Mouse (Mus musculus): ENCODE measurements around the gene Col4a2.
A peak's percentile ranks its signal among the peaks of the same experiment; 100 is the strongest.

The Col4a2 gene

DNA sequence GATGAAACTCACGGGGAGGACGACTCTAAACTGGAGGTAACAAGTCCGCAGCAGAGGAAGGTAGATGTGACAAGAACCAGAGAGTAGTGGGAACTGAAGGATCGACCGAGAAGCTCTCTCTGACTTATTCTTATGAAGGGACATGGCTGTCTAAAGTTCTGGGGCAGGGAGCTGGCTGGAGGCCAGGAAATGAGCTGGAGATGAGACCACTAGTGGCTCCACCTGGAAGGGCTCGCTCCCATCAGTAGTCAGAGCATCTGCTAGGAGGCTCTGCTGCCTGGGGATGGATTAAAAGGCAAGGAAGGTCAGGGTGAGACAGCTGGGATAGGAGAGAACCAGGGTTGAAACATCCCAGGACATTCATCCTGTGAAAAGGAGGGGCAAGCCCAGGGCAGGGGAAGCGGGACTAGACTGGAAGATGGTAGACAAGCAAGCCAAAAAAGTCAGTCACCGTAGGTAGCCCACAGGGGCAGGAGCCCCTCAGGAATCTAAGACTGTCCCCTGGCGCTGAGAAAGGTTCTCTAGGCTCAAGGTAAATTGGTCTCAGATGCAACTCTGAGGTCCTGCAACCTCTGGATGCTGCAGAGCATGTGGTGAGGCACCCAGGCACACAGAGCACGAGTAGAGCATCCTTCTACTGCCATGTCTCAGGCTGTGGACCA is 16.2 kb upstream of the Col4a2 start:
- no peak for DNase-seq (ENCODE audit: low read depth)

DNA sequence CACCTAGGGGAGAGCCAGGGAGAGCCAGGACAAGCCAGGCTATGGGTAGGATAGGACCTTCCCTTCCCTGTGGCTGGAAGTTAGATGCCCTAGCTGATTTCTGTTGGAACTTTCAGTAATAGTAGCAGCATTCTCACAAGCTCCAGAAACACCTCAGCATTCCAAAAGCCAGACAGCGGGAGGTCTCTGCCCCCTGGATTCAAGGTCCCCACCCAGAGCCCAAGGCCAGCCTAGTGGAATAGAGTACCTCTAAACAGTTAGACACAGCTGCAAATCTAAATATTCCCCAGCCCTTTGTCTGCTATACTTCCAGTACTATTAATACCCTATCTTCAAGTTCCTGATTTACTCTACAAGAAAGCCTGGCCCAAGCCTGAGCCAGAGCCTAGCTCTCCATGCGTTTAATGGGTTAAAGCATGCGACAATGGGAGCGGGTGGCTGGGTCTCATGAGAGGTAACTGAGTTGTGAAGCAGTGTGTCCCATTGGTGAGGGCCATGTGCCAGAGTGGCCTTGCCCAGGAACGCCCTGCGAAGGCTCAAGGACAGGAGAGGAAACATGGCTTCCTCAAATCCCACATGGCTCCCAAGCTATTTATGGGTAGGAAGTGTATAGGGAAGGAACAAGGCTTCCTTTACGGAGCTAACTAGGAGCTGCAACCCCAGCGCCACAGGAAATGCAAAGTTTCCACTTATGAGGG is 15.3 kb upstream of the Col4a2 start:
- no peak for DNase-seq (ENCODE audit: low read depth)

DNA sequence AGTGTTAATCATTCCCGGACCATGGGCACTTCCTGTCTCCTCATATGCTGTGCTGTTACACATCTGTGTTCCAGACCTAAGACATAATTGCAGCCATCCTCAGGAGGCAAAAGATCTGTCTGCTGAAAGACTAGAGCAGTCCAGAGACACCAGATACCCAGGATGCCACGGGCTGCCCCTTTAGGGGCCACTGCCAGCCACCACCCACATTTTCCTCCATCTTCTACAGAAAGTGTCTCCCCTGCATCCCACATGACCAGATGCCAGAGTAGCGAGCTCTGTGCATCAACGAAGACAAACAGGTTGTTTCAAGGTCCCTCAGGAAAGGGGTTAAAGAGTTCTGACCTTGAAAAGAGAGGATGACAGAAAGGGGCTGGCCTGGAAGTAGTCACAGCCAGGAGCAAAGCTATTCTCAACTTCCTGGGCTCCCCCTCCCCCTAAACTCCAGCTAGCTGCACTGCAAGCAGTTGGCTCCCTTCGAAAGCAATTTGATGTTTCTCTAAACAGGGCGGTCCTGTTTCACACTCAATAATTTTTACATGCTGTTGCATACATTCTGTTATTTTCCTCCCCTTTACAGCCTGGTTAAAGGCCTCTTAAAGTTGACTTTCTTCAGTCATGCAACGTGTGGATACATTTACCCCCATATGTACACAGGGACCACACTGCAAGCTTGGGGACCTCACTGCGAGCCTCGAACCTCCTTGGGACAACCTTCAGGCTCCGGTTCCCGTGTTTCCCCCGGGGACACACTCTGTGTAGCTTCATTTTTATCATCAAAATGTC is 13.9 kb upstream of the Col4a2 start:
- no peak for DNase-seq (ENCODE audit: low read depth)

DNA sequence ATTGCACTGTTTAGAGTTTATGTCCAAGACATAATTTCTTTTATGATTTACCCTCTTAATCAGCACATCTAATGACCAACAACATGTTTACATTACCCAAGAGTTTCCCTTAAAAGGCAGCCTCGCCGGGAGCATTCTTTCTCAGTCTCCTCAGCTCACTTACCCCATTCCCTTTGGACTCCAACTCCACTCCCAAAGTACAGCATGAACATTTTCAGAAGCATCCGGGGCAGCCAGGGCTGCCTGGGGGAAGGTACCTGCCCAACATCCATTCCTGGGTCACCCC is 13.3 kb upstream of the Col4a2 start:
- no peak for DNase-seq (ENCODE audit: low read depth)

DNA sequence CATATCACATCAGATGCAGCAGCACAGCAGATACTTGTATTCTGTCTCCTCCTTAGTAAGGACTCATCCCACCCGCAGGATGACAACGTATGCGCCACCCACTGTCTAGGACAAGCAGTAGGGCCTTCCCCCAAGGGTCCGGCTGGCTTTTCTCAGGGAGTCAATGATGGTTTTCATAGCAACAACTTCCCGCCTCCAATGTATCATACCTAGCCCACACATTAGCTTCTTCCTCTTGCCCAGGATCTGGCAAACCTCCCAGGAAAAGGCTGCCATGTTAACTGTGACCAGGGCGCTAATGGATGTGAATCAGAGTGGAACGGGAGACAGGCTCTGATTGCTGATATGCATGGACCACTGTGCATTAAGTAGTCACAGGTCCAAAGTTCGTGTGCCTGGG is 12.2 kb upstream of the Col4a2 start:
- no peak for DNase-seq (ENCODE audit: low read depth)

DNA sequence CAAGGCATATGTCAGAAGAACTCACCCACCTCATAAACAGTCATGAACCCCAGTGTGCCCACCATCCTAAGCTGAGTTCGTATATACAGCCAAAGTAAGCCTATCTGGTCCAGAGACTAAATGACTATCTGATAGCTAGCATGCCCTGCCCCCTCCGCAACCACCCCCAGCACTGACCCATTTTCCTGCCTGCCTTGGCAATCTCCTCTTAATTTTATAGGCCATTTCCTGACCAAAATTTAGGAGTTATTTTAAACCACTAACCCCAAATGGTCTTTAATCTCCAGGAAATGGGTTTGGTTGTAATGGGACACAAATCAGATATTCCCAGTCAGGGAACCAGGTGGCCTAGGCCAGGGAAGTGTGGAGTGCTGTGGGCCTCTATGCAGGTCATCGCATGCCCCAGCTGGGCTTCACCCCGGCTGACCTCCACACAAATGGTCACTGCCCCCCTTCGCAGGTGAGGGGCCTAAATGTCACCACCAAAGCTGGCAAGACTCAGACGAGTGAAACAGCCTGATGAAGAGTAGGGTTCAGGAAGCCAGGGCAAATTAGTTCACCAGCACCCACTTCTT is 8.5 kb upstream of the Col4a2 start:
- DNase-seq (ENCODE audit: low read depth) = peak; percentile 4

DNA sequence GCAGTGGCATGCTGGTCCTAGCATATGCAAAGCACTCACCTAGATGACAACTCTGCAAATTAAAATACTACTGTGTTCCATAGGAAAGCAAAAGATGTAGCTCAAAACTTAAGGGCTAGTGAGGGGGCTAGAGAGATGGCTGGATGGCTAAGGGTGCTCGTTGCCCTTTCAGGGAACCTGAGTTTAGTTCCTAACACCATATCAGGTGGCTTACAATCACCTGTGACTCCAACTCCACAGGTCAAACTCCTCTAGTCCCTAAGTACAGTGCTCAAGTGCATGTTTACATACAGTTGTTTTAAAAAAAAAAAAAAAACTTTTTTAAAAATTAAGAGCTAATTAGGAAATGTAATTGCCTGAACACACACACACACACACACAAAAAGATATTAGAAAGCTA is 7.1 kb upstream of the Col4a2 start:
- DNase-seq (ENCODE audit: low read depth) = no peak

DNA sequence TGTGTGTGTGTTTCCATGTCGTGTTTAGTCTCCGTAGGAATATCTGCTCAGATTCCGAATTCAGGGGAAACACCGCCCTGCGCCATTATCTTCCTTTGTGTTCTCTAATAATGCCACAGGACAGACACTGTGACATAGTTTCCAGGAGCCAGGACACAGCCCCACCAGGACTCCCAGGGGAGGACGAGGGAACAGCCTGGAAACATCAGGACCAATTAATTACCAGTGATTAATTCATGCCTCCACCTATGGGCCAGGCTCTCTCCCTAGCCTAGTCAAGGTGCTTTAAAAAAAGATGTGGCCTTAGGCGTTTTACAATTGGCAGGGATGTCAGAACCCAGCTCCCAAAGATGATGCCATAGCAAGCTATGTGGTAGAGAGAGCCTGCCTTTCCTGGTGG is 5.2 kb upstream of the Col4a2 start:
- no peak for DNase-seq (ENCODE audit: low read depth)

DNA sequence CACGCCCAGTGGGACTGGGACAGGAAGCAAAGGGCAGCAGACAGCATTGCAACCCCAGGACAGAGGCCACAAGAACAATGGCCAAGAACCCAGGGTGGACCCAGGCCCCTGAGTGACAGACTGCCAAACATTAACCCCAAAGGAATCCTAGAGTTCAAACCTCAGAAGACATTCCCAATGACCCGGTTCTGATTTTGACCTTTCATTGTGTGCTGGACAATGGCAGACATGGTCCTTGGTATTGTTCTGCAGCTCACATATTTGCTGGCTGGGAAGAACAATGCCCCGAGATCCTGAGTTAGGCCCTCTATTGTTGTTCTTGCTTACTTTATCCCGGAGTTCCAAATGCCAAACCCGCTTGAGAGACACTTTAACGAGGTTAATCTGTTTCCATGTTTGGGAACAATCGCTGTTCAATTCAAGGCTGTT is 4.0 kb upstream of the Col4a2 start:
- no peak for DNase-seq (ENCODE audit: low read depth)

DNA sequence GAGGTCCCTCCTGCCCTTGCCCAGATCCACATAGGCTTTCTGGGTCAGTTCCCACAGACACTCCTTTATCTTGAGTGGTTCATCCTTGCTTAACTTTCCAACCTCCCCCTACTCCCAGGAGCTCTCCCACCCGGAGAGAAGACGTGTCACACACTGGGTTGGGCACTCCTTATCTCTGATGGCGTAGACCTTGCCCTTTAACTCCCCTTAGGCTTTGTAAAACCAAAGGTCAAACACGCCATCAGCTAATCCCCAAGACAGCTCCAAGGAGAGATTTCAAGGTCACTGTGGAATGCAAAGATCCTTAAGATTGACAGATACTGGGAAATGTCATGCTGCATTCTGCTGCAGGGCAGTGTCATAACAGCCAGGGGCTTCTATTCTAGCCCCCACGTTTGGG is 3.4 kb upstream of the Col4a2 start:
- DNase-seq (ENCODE audit: low read depth) = no peak

DNA sequence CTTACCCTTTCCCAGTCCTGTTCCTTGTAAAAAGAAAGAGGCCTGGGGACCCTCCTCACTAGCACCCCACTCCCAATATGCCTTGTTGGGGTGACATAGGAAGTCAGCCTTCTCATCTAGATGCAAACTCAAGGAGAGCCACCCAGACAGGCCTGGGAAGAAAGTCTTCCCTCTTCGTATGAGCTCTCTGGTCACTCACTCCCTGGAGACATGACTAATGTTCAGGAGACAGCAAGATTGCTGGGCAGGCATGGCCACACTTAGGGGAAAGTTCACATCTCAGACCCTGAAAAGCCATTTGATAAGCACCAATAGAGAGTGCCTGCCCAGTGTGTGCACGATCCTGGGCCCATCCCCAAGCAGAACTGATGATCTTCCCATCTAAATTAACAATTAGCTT is 2.6 kb upstream of the Col4a2 start:
- no peak for DNase-seq (ENCODE audit: low read depth)

DNA sequence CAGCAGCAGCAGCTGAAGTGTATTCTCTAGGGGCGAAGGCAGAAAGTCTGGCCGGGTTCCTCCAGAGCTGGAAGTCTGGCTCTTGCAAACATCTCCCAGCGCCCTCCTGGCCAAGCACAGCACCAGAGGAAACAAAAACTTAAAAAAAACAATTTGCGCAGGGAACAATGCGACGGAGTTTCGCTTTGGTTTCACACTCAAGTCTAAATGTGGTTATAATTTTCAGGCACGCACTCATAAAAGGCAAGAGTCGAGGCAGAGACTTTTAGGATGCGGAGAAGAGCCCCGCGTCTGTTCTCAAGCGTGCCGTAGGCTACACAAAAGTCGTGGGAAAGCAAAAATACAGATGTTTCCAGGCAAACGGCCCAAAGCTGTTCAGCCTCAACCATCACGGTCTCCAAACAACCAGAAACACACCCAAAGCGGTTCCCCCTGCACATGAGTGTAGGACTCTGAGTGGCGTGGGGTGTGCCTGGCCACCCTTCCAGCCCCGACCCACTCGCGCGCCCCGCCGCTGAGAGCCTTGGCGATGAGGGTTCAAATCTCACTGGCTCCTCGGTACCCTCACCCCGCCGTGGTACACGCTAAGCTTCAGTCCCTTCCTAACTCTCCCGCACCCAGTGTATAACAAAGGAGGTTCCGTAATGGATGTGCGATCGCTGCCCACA is 790 bp upstream of the Col4a2 start:
- no peak for DNase-seq (ENCODE audit: low read depth)

DNA sequence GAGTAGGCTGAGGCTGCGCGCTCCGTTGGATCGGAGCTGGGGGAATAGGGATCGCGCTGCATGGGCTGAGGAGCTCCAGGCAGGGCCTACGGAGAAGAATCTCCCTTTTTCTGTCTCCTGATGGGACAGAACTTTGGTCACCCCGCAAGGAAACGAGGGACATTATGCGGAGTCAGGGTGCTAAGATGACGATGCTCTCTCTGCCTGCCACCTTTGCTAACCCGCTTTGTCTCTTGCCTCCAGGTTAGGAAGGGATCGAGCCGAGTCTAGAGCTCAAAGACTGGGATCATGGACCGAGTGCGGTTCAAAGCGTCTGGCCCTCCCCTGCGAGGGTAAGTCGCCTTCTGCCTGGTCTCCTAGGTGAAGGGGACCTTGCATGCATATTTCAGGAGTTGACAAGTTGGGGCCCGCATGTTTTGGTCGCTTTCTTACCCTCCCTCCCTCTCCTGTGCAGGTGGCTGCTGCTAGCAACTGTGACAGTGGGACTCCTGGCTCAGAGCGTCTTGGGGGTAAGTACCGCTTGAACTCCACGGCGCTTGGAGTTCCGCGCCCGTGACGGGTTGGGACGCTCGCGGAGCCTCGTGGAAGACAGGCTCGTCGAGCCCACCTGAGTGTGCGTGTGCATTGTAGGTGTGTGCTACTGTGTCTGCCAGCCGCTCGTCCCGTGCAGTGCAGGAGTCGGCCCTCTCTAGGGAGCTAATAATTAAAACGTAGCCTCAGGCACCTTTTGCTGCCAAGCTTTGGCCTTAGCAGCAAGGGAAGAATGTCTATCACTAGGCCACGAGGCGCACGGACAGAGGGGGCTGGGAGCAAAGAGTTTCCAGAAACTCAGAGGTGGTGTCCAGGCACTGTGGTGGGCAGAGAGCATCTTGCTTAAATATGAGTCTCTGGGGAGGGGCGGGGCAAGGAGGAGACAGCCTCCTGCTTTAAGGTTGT is 839 bp downstream of the Col4a2 start:
- no peak for DNase-seq (ENCODE audit: low read depth)

DNA sequence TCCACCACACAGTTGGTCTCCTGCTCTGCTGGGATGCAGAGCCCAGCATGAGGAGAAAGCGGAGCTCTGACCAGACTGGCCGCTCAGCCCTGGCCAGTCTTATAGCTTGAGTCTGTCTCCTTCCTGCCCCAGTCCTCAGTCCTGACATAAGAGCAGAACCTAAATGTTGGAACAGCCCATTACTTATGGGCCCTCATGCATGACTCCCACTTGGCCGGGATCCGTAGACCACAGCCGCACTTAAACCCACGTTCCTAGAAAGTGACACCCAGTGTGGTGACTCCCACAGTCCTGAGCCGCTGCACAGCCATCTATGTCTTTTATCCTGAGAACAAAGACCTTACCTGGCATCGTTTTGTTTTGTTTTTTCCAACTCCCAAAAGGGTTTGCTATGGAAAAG is 2.0 kb downstream of the Col4a2 start:
- no peak for DNase-seq (ENCODE audit: low read depth)

DNA sequence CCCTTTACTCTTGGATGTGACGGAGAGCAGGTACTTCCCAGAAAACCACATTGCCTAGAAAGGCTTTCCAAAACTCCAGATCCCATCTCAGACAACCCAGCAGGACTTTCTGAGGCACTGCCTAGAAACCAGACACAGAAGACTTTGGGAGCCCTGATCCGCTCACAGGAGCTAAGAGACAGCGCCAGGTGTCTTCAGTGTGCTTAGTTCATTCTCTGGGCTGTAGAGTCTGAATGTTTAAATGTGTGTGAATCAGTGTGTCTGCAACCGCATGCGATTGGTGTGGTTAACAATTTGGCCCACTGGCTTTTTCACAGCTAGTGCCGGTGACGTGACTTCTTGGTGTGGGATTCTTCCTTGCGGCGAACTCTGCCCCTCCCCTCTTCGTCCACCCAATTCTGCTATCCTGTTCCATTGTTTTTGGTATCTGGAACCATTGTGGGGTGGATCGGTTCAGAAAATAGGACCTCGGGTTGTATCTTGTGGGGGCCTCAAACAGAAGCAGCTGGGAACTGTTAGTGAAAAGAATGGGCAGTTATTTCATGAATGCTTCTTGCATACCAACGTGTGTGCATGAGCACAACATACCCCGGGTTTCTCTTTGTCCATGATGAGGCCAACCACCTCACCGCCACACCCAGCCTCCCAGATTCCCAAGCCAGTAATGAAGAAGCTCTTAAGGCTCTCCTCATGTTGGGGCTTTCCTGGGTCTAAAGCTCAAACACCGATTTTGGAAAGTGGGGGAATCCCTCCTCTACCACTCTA is 2.8 kb downstream of the Col4a2 start:
- DNase-seq (ENCODE audit: low read depth) = no peak

DNA sequence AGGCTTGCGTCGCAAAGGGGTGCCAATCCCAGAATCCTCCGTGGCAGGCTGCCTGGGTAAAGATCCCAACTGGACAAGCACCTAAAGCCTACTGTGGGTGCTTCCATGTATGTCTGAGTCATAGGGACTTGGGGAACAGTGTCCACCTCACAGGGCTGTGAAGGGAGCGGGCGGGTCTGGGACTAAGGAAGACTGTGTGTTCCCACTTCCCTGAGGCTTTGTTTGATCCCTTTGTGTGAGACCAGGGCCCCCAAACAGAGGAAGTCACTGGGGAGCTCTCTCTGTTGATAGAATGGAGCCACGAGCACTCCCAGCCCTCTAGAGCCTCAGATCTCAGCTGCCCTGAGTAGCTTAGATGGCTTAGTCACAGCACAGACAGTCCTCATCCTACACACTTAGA is 3.5 kb downstream of the Col4a2 start:
- DNase-seq (ENCODE audit: low read depth) = no peak

DNA sequence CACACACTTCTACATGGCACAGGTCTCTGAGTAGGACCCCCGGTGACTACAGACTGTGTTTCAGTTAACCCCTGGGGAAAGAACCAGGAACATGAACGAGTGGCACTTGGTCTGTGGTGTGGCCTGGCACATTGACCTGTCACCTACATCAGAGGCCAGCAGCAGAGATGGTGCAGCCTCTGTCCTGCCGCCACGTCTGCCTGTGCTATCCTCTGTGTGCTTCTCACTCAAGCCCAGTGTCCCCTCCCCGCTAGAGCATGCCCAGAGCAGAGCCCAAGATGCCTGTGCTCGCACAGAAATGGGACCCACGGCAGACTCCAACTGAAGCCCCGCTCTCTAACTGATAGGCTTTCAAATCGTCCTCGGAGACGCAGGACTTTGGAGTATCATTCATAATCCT is 6.8 kb downstream of the Col4a2 start:
- DNase-seq (ENCODE audit: low read depth) = no peak

DNA sequence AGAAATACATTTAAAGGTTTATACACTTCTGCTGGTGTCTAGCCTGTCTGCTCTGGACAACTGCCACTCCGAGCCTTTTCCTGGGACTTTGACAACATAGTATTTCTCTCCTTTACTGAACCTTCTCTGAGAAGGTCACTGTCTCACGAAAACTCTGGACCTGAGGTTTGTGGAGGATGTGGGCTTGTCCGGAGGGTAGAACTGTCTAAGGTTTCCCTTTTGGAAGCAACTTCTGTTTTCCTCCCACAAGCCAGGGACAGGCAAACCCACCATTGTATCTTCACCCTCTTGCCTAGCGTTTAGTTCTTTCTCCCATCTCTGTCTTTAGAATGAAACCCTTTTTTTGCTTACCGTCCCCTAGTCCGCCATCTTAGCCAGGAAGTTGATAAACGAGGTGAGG is 9.2 kb downstream of the Col4a2 start:
- DNase-seq (ENCODE audit: low read depth) = peak; percentile 55

DNA sequence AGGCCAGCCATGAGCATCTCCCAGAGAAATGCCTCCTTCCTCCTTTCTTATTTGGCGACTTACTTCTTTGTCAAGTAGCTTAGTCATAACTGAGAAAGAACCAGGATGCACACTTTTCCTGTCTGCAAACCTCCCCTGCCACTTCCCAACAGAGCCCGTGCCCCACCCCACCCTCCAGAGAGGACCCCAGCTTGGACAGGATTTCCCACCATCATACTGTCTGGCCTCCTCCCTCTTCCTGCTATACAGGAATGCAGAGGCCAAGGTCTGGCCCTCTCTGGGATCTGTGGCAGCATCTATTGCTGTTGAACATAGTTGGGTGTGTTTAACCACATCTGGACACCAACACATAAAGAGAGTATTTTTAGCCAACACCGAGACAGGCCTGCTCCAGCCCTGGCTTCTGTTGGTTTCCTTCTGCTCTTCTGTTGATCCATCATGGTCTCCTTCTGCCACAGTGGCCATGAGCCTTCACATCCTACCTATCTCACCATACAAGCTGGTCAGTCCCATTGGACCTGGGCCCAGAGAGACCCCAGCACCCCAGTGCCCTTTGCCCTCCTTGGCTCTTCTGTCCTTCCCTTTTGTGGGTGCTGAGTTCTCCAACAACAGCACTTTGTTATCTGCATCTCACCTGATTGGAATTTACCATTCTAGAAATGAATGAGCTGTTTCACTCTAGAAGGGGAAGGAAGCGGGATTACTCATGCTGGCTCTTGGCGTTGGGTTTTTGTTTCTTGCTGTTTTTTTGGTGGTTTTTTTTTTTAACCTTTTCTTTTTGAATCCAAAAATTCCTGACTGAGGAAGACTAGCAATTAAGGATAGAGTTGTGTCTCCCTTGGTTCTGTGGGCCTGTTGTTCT is 10.3 kb downstream of the Col4a2 start:
- peak; percentile 87 for DNase-seq (ENCODE audit: low read depth)

DNA sequence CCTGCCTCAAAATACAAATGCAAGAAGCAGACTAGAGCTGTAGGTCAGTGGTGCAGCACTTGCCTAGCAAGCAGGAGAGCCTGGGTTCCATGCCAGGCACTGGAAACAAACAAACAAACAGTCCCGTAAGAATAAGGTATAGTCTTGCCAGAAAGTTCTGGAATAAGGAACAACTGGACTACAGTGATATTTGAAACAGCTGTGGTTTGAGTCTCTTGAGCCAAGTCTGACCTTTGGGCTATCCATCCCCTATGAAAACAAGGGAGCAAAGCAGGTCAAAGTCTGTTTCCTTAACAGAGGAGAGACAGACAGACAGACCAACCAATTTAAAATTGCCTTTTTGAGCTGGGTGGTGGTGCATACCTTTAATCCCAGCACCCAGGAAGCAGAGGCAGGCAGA is 11.1 kb downstream of the Col4a2 start:
- DNase-seq (ENCODE audit: low read depth) = no peak
